Mouse (Mus musculus): ENCODE measurements around the gene Gal. TPM values are rescaled to one million over a fixed set of nuclear protein-coding genes. Genes with fewer than 3 reads are reported as not detected.

The Gal gene
- polyA plus RNA-seq, 1 experiment from 2014 or later = 2.5 TPM

DNA sequence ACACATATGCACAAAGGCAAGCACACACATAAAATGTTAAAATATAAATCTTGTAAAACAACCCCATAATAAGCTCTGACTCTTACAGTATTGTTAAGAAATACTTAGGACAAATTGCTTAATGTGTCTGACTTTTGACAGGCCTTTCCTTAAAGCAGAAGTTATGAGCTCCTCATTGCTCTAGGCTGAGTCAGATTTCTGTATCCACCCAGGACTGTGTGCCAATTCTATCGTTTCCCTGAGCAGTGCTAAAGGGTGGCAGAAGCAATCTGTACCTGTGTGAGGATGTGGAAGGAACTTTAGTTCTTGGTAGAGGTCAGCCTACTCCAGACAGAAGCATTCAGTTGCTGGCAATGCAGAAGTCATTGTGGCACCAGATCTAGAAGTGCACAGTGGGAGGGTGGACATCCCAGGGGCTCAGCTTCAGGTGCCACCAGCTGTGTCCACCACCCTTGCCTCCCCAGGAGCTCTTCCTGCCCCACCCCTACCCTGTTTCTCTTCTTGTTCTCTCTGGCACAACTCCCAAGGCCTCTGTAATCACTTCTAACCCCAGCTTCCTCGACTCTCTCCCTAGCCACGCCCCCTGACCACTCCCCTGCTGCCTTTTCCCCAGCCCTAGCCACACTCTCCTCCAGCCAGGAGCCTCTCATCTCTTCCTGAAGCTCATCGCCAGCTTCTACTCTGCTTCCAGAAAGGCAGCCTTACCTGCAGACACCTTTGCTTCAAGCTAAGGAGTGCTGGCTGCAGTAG lies 37.2 kb downstream of the Gal start:
- no peaks in the 10 kb centered on the region for H3K9me3 ChIP-seq (ENCODE audit: control insufficient read depth, low read length)
- no peak overlapping the region for H3K4me3 ChIP-seq (ENCODE audit: low read depth, low read length)
- H3K27ac ChIP-seq (ENCODE audit: low read depth, low read length) = no peak overlapping the region
- no peaks in the 10 kb centered on the region for H3K36me3 ChIP-seq (ENCODE audit: control insufficient read depth, insufficient read depth, low read length)
- no peaks in the 10 kb centered on the region for H3K27me3 ChIP-seq (ENCODE audit: control insufficient read depth, insufficient read depth, low read length)
- no peaks in the 10 kb centered on the region for H3K4me1 ChIP-seq (ENCODE audit: control insufficient read depth, insufficient read depth, low read length)
- ATAC-seq (ENCODE audit: low FRiP score) (no peak), DNase-seq (ENCODE audit: low spot score, missing footprints) (no peak)
- H3K9ac ChIP-seq (ENCODE audit: low read length) = no peak overlapping the region
- H3K4me2 ChIP-seq = no peak overlapping the region
- 35% methylated on average over 4 of the region's 4 CpGs for WGBS

DNA sequence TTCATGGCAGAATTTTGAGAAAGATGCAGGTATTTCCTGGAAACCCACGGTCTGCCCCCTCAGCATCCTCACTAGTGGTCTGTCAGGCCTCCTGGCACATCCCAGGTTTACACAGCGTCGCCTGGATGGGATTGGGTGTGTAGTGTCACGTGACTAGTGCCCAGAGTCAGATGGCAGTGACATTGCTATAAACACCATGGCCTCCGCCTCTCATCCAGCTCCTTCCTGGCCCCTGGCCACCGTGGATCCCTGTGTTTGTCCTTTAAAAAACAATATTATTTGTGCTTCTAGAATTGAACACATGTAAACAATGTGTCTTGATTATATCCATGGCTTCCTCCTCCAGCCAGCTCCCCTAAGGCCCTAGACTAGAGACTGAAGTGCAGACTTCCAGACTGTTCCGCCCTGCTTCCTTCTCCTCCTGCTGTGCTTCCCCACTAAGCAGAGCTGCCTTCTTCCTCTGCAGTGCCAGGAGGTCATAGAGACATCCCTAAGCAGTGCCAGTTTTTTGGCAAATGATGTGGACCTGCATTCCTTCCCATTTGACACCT lies 38.3 kb downstream of the Gal start:
- Histone ChIP-seq H3K27ac (ENCODE audit: low read depth, low read length) (no peak overlapping the region), H3K9ac (ENCODE audit: low read length) (no peak overlapping the region), H3K4me1 (ENCODE audit: control insufficient read depth, insufficient read depth, low read length) (no peaks in the 10 kb centered on the region), H3K9me3 (ENCODE audit: control insufficient read depth, low read length) (no peaks in the 10 kb centered on the region), H3K36me3 (ENCODE audit: control insufficient read depth, insufficient read depth, low read length) (no peaks in the 10 kb centered on the region), H3K4me2 (no peak overlapping the region), H3K27me3 (ENCODE audit: control insufficient read depth, insufficient read depth, low read length) (no peaks in the 10 kb centered on the region), H3K4me3 (ENCODE audit: low read depth, low read length) (no peak overlapping the region)
- DNase-seq (ENCODE audit: low spot score, missing footprints) (no peak), ATAC-seq (ENCODE audit: low FRiP score) (no peak)
- 72% methylated on average over 7 of the region's 7 CpGs for WGBS

DNA sequence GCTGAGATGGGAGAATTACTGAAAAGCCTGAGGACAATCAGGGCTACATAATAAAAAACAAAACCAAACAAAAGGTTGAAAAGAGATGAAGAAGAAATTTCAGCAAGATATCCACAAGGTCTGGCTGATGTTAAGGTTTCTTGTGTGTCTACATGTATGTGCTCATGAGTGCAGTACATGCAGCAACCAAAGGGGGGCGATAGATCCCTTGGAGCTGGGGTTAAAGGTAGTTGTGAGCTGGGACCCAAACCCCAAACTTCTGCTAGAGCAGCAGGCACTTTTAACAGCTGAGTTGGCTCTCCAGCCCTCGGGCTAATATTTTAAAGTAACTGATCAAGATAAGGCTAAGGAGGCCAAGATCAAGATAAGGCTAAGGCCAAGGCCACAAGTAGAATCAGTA lies 40.3 kb downstream of the Gal start:
- no peak for ATAC-seq (ENCODE audit: low FRiP score)
- no peak overlapping the region for H3K9ac ChIP-seq (ENCODE audit: low read length)
- no peak overlapping the region for H3K4me3 ChIP-seq (ENCODE audit: low read depth, low read length)
- H3K4me1 ChIP-seq (ENCODE audit: control insufficient read depth, insufficient read depth, low read length) = no peaks in the 10 kb centered on the region
- no peak for DNase-seq (ENCODE audit: low spot score, missing footprints)
- no peaks in the 10 kb centered on the region for H3K9me3 ChIP-seq (ENCODE audit: control insufficient read depth, low read length)
- H3K36me3 ChIP-seq (ENCODE audit: control insufficient read depth, insufficient read depth, low read length) = no peaks in the 10 kb centered on the region
- 61% methylated on average over 2 of the region's 2 CpGs for WGBS
- H3K27me3 ChIP-seq (ENCODE audit: control insufficient read depth, insufficient read depth, low read length) = no peaks in the 10 kb centered on the region
- no peak overlapping the region for H3K27ac ChIP-seq (ENCODE audit: low read depth, low read length)
- no peak overlapping the region for H3K4me2 ChIP-seq

DNA sequence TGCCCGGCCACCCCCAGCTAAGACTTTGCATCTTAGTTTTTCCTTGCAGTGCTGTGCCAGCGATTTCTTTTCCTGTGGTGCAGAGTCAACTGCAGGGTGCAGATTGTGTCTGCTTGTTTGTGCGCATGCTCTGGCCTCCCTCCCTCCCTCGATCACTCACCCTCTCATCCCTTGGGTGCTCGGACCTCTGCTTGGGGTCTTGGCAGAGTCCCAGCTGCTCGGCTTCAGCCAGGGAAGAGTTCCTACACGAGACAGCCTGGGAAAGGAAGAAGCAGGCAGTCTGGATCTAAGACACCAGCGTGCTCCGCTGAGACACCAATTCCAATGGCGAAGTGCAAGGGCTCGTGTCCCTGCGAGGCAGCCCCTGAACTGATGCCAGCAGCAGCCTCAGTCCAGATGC lies 41.0 kb downstream of the Gal start:
- 75% methylated on average over 12 of the region's 12 CpGs for WGBS

DNA sequence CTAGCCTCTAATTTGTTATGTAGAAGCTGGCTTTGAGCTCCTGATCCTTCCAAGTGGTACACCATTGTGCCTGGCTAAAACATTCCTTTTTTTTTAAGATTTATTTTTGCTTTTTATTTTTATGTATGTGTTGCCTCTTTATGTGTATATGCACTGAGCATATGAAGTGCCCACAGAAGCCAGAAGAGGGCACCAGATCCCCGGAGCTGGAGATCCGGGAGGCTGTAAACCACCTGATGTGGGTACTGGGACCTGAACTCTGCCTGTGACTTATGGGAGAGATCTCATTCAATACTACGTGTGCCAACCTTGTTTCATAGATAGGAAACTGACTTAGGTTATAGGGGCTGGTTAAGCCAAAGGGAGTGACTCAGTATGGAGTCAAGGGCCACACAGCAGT lies 46.1 kb downstream of the Gal start:
- no peak overlapping the region for H3K4me3 ChIP-seq (ENCODE audit: low read depth, low read length)
- no peaks in the 10 kb centered on the region; the same call in 1 of the 2 replicates for H3K36me3 ChIP-seq (ENCODE audit: control insufficient read depth, insufficient read depth, low read length)
- no peak overlapping the region for H3K9ac ChIP-seq (ENCODE audit: low read length)
- DNase-seq (ENCODE audit: low spot score, missing footprints) (no peak), ATAC-seq (ENCODE audit: low FRiP score) (no peak)
- H3K4me2 ChIP-seq = no peak overlapping the region
- 90% methylated on average over 3 of the region's 3 CpGs for WGBS
- no peaks in the 10 kb centered on the region for H3K27me3 ChIP-seq (ENCODE audit: control insufficient read depth, insufficient read depth, low read length)
- H3K4me1 ChIP-seq (ENCODE audit: control insufficient read depth, insufficient read depth, low read length) = no peaks in the 10 kb centered on the region
- no peak overlapping the region for H3K27ac ChIP-seq (ENCODE audit: low read depth, low read length)
- H3K9me3 ChIP-seq (ENCODE audit: control insufficient read depth, low read length) = no peaks in the 10 kb centered on the region

More for the DNA sequence above, 41.0 kb downstream of the Gal start:
- Histone ChIP-seq H3K4me1 (ENCODE audit: control insufficient read depth, insufficient read depth, low read length) (no peaks in the 10 kb centered on the region), H3K27ac (ENCODE audit: low read depth, low read length) (no peak overlapping the region), H3K4me2 (no peak overlapping the region), H3K9ac (ENCODE audit: low read length) (no peak overlapping the region), H3K36me3 (ENCODE audit: control insufficient read depth, insufficient read depth, low read length) (no peaks in the 10 kb centered on the region), H3K4me3 (ENCODE audit: low read depth, low read length) (no peak overlapping the region), H3K9me3 (ENCODE audit: control insufficient read depth, low read length) (no peaks in the 10 kb centered on the region), H3K27me3 (ENCODE audit: control insufficient read depth, insufficient read depth, low read length) (no peaks in the 10 kb centered on the region)
- DNase-seq (ENCODE audit: low spot score, missing footprints) (no peak), ATAC-seq (ENCODE audit: low FRiP score) (no peak)

DNA sequence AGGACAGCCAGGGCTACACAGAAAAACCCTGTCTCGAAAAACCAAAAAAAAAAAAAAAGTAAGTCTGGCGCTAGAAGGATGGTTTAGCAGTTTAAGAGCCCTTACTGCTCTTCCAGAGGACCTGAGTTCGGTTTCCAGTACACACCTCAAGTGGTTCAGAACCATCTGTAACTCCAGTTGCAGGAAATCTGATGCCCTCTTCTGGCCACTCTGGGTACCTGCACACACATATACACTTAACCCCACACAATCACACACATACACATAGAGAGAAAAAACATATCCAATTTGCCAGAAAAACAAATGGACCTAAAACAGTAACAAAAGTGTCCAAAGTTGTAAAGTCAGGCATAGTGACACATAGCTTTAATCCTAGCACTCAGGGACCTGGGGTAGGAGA lies 49.3 kb downstream of the Gal start:
- no peak overlapping the region for H3K4me2 ChIP-seq
- DNase-seq (ENCODE audit: low spot score, missing footprints) (no peak), ATAC-seq (ENCODE audit: low FRiP score) (no peak)
- H3K4me3 ChIP-seq (ENCODE audit: low read depth, low read length) = no peak overlapping the region
- no peaks in the 10 kb centered on the region for H3K4me1 ChIP-seq (ENCODE audit: control insufficient read depth, insufficient read depth, low read length)
- no peaks in the 10 kb centered on the region; the same call in 1 of the 2 replicates for H3K36me3 ChIP-seq (ENCODE audit: control insufficient read depth, insufficient read depth, low read length)
- no peak overlapping the region for H3K27ac ChIP-seq (ENCODE audit: low read depth, low read length)
- no peaks in the 10 kb centered on the region for H3K9me3 ChIP-seq (ENCODE audit: control insufficient read depth, low read length)
- no peaks in the 10 kb centered on the region for H3K27me3 ChIP-seq (ENCODE audit: control insufficient read depth, insufficient read depth, low read length)
- WGBS = 94% methylated on average over 3 of the region's 3 CpGs
- no peak overlapping the region for H3K9ac ChIP-seq (ENCODE audit: low read length)

DNA sequence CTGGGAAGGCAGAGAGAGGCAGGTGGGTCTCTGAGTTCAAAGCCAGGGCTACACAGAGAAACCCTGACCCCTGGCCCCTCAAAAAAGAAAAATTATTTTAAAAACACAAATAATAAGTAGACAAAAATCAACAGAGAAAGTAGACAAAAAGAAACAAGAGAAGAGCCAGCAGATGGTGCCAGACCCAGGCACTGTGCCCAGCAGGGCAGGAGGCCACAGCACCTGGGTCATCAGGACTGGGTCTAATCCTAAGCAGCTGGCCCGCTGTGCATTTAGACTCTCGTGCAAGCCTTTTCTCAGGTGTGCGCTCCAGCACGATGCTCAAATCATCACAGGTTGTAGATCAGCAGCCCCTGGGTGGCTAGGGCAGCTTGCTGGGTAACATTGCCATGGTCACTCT lies 50.8 kb downstream of the Gal start:
- Histone ChIP-seq H3K9ac (ENCODE audit: low read length) (no peak overlapping the region), H3K27ac (ENCODE audit: low read depth, low read length) (no peak overlapping the region), H3K27me3 (ENCODE audit: control insufficient read depth, insufficient read depth, low read length) (no peaks in the 10 kb centered on the region), H3K4me3 (ENCODE audit: low read depth, low read length) (no peak overlapping the region), H3K4me1 (ENCODE audit: control insufficient read depth, insufficient read depth, low read length) (no peaks in the 10 kb centered on the region), H3K4me2 (no peak overlapping the region), H3K36me3 (ENCODE audit: control insufficient read depth, insufficient read depth, low read length) (no peaks in the 10 kb centered on the region; the same call in 1 of the 2 replicates), H3K9me3 (ENCODE audit: control insufficient read depth, low read length) (no peaks in the 10 kb centered on the region)
- ATAC-seq (ENCODE audit: low FRiP score) (no peak), DNase-seq (ENCODE audit: low spot score, missing footprints) (no peak)
- WGBS = 84% methylated on average over 4 of the region's 4 CpGs

Other genes with a start within 250 kb of the Gal start
- gene Mrpl21, start 131.6 kb downstream of the Gal start, polyA plus RNA-seq (2014; fragmentation: Nextera tagmentation; extraction: Ambion mirVana) = 125 and 131 TPM in 2 replicates
- 5.1 and 6.8 TPM in 2 replicates for gene Ighmbp2, start 131.5 kb downstream of the Gal start, polyA plus RNA-seq (2014; fragmentation: Nextera tagmentation; extraction: Ambion mirVana)
- gene Cpt1a, start 92.2 kb downstream of the Gal start, polyA plus RNA-seq (2014; fragmentation: Nextera tagmentation; extraction: Ambion mirVana) = 8.7 and 11.0 TPM in 2 replicates
- gene Tesmin, start 25.7 kb downstream of the Gal start, polyA plus RNA-seq (2014; fragmentation: Nextera tagmentation; extraction: Ambion mirVana) = 0.17 and 0.23 TPM in 2 replicates
- gene Ppp6r3, start 161.2 kb upstream of the Gal start, polyA plus RNA-seq (2014; fragmentation: Nextera tagmentation; extraction: Ambion mirVana) = 81.8 and 84.2 TPM in 2 replicates

Measured in midbrain, embryonic 11.5 days (tissue).